Mouse (Mus musculus) bone marrow, adult 2 months (tissue): ENCODE results near the gene Rnf149.

Experiments used
- CTCF ChIP-seq: fragments of 200-500 bp; IDR thresholded peaks from 2 replicates; pipeline ENCODE4 v1.5.1; 2011; ENCODE audit warnings: low read length, control low read depth; ENCODE audit not compliant: control insufficient read depth, insufficient read depth
- POLR2A ChIP-seq: fragments of 200-500 bp; IDR thresholded peaks from 2 replicates; pipeline ENCODE4 v1.6.1; 2011; ENCODE audit warnings: low read depth, mild to moderate bottlenecking, control low read depth, low read length, borderline replicate concordance; ENCODE audit not compliant: control insufficient read depth

DNA sequence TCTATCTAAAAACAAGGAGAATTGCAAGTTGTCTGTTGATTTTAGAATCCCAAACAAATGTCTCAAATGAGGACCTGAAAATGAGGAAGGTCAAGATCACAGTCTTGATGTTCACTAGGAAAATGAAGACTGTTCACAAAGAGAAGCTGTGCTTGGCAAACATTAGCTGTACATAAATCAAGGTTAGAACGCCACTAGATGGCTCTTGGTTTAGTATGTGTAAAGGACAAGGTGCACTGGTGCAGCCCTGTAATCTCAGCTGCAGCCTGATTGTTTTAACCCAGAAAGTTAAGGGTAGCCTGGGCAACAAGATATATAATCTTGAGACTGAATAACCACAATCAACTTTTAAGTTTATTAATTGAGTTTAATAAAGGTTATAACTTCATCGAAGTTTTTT is 30.0 kb downstream of the Rnf149 start:
- no peak for TF ChIP-seq CTCF
- TF ChIP-seq POLR2A, result no peak
